Mouse (Mus musculus): Measurements from ENCODE around the gene Slc25a23. TPM values are rescaled to one million over a fixed set of nuclear protein-coding genes. Genes with fewer than 3 reads are reported as not detected.

Slc25a23 gene
- total RNA-seq (2015; ENCODE audit: low replicate concordance) (2.9 and 5.4 TPM in 2 replicates), total RNA-seq (2017; ENCODE audit: low replicate concordance) (not detected in 2 replicates)

- no peak for ATAC-seq (replicated peaks; ENCODE audit: low FRiP score, poor library complexity, severe bottlenecking)
Observed at GRCm38 (mm10) chr17:57059486-57059977, at the start of gene Slc25a23. Slc25a23 (minus strand) TSS chr17:57059863.

GRCm38 (mm10) chr17:57108666-57109171 is 49.1 kb upstream of the Slc25a23 start:
- no peak for ATAC-seq (replicated peaks; ENCODE audit: low FRiP score, poor library complexity, severe bottlenecking)

- no peak for ATAC-seq (replicated peaks; ENCODE audit: low FRiP score, poor library complexity, severe bottlenecking)
Observed at GRCm38 (mm10) chr17:57108040-57108665, 48.5 kb upstream of the Slc25a23 start.

- no peak for ATAC-seq (replicated peaks; ENCODE audit: low FRiP score, poor library complexity, severe bottlenecking)
Observed at GRCm38 (mm10) chr17:57107064-57107463, 47.4 kb upstream of the Slc25a23 start.

- ATAC-seq (replicated peaks; ENCODE audit: low FRiP score, poor library complexity, severe bottlenecking): no peak
Observed at GRCm38 (mm10) chr17:57106035-57106368, 46.3 kb upstream of the Slc25a23 start.

GRCm38 (mm10) chr17:57105181-57106034 is 45.7 kb upstream of the Slc25a23 start, which contains the start of gene Tnfsf9:
Tnfsf9 (plus strand) TSS chr17:57105325.
- ATAC-seq (replicated peaks; ENCODE audit: low FRiP score, poor library complexity, severe bottlenecking): no peak

GRCm38 (mm10) chr17:57104496-57104895 is 44.8 kb upstream of the Slc25a23 start:
- ATAC-seq (replicated peaks; ENCODE audit: low FRiP score, poor library complexity, severe bottlenecking): no peak

GRCm38 (mm10) chr17:57102276-57102675 is 42.6 kb upstream of the Slc25a23 start:
- no peak for ATAC-seq (replicated peaks; ENCODE audit: low FRiP score, poor library complexity, severe bottlenecking)

GRCm38 (mm10) chr17:57099629-57100325 is 40.1 kb upstream of the Slc25a23 start:
- ATAC-seq (replicated peaks; ENCODE audit: low FRiP score, poor library complexity, severe bottlenecking): no peak

- ATAC-seq (replicated peaks; ENCODE audit: low FRiP score, poor library complexity, severe bottlenecking): no peak
Observed at GRCm38 (mm10) chr17:57098321-57098720, 38.7 kb upstream of the Slc25a23 start.

GRCm38 (mm10) chr17:57096623-57096920 is 36.9 kb upstream of the Slc25a23 start:
- ATAC-seq (replicated peaks; ENCODE audit: low FRiP score, poor library complexity, severe bottlenecking): peak; percentile 60

GRCm38 (mm10) chr17:57095855-57096622 is 36.4 kb upstream of the Slc25a23 start:
- ATAC-seq (replicated peaks; ENCODE audit: low FRiP score, poor library complexity, severe bottlenecking): peak; percentile 68

- no peak for ATAC-seq (replicated peaks; ENCODE audit: low FRiP score, poor library complexity, severe bottlenecking)
Observed at GRCm38 (mm10) chr17:57094222-57094621, 34.6 kb upstream of the Slc25a23 start.

GRCm38 (mm10) chr17:57087049-57087832 is 27.6 kb upstream of the Slc25a23 start, which contains the start of gene Tubb4a:
Tubb4a (minus strand) TSS chr17:57087782.
- ATAC-seq (replicated peaks; ENCODE audit: low FRiP score, poor library complexity, severe bottlenecking): no peak

GRCm38 (mm10) chr17:57085970-57086757 is 26.5 kb upstream of the Slc25a23 start:
- ATAC-seq (replicated peaks; ENCODE audit: low FRiP score, poor library complexity, severe bottlenecking): no peak

- no peak for ATAC-seq (replicated peaks; ENCODE audit: low FRiP score, poor library complexity, severe bottlenecking)
Observed at GRCm38 (mm10) chr17:57082481-57082880, 22.8 kb upstream of the Slc25a23 start.

- ATAC-seq (replicated peaks; ENCODE audit: low FRiP score, poor library complexity, severe bottlenecking): no peak
Observed at GRCm38 (mm10) chr17:57081234-57081842, 21.7 kb upstream of the Slc25a23 start.

- no peak for ATAC-seq (replicated peaks; ENCODE audit: low FRiP score, poor library complexity, severe bottlenecking)
Observed at GRCm38 (mm10) chr17:57079919-57080318, 20.3 kb upstream of the Slc25a23 start.

Data from erythroid progenitor cell, adult 5-6 weeks (primary cell).